Mouse (Mus musculus) brain, embryonic 14.5 days (tissue): ENCODE measurements around the gene Pcna.

ENCODE experiments used
- CTCF ChIP-seq: fragments of 200-500 bp; IDR thresholded peaks from 2 replicates; pipeline ENCODE4 v1.5.1; 2012; ENCODE audit warnings: inconsistent platforms, mild to moderate bottlenecking, moderate library complexity, borderline replicate concordance; ENCODE audit not compliant: insufficient read depth, insufficient read length; ENCODE audit errors: extremely low read depth
- POLR2A ChIP-seq: fragments of 200-500 bp; IDR thresholded peaks from 2 replicates; pipeline ENCODE4 v1.6.1; 2012; ENCODE audit warnings: mild to moderate bottlenecking, inconsistent platforms, borderline replicate concordance; ENCODE audit not compliant: poor library complexity, insufficient read depth, insufficient read length, severe bottlenecking; ENCODE audit errors: extremely low read depth

DNA sequence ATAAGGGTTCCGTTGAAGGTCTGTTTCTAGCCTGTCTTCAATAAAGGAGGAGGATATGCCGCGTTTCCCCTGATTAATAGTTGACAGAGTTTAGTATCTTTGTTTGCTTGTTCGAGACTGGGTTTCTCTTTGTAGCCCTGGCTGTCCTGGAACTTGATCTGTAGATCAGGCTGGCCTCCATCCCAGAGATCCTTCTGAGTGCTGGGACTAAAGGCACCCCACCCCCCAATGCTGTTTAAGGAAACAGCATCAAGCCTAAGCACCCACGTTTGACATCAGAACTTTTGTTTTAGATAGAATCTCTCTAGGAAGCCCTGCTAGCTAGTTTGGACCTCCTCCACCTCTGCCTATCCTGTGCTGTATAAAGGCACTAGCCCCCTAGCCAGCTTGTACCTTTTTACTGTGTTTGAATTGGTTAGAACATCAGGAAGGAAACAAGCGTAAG is 11.2 kb upstream of the Pcna start:
- TF ChIP-seq CTCF: no peak
- no peak for TF ChIP-seq POLR2A
